Mouse (Mus musculus) liver, adult 2 months (tissue): ENCODE data around the gene Tacc3.

ENCODE experiments used
- CTCF ChIP-seq: fragments of 200-500 bp; IDR thresholded peaks from 2 replicates; pipeline ENCODE4 v1.5.1; 2011; ENCODE audit warnings: low read depth, low read length, control low read depth
- POLR2A ChIP-seq: fragments of 200-500 bp; IDR thresholded peaks from 2 replicates; pipeline ENCODE4 v1.6.1; 2011; ENCODE audit warnings: low read length, control low read depth; ENCODE audit not compliant: insufficient read depth; ENCODE audit errors: extremely low read depth

GRCm38 (mm10) chr5:33623766-33624165 lies 34.2 kb upstream of the Tacc3 start:
- TF ChIP-seq CTCF (no peak), POLR2A (no peak)
